Mouse (Mus musculus) cerebellum, adult 9-10 months (tissue): ENCODE results near the gene Ccdc30.
"Not testable (repeated sequence)": the region's sequence is repeated elsewhere in the genome, so short reads cannot be mapped to it uniquely, and the experiment has no call there.

ENCODE experiments used
- DNase-seq: peaks from one replicate; pipeline ENCODE4 v3.0.0; 2022

Gene Ccdc30

DNA sequence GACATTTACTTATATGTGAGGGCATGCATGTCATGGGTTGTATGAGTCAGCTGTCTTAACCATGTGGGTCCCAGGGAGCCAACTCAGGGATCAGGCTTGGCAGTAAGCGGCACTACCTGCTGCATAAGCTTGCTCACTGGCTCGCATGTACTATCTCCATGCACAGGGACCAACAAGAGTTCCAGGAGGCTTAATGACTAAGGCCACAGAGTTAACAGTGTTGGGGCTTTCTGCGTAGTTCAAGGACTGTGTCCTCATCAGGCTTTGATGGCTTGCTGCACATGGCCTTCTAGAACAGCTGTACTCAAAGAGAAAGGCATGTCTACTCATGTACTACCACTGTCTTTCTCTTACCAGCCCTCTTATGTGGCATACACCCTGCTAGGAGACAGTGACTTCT lies 114.6 kb downstream of the Ccdc30 start:
- no peak for DNase-seq

DNA sequence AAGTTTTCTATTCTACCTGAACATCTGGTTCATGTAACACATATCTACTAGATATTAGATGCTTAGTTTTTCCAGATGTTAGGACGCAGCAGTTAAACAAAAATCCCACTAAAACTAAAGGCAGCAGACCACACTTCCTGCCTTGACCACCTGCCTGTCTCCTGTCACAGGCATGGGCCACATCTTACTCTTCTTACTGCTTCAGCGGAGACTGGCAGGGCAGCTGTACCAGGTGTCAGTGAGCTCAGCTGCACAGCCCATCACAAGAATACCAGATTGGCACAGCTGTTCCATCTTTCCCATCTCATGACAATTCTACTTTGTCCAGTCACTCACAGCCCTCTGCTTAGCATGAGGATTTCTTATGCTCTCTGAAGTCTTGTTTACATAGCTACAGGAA lies 118.0 kb downstream of the Ccdc30 start:
- DNase-seq, result no peak

DNA sequence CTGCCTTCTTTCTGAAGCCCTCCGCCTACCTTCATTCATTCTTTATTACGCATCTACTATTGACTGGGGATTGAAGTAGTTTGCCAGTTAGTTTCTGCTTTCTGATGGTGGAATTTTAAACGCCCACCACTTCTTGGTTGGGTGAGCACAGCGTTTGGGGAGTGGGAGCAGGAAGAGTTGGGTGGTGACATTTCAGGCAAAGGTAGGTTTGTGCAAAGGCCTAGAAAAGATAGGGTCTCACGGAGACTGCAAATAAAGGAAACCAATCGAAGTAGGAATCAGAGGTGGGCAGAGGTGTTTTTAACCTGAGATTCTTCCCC lies 120.2 kb downstream of the Ccdc30 start:
- no peak for DNase-seq

DNA sequence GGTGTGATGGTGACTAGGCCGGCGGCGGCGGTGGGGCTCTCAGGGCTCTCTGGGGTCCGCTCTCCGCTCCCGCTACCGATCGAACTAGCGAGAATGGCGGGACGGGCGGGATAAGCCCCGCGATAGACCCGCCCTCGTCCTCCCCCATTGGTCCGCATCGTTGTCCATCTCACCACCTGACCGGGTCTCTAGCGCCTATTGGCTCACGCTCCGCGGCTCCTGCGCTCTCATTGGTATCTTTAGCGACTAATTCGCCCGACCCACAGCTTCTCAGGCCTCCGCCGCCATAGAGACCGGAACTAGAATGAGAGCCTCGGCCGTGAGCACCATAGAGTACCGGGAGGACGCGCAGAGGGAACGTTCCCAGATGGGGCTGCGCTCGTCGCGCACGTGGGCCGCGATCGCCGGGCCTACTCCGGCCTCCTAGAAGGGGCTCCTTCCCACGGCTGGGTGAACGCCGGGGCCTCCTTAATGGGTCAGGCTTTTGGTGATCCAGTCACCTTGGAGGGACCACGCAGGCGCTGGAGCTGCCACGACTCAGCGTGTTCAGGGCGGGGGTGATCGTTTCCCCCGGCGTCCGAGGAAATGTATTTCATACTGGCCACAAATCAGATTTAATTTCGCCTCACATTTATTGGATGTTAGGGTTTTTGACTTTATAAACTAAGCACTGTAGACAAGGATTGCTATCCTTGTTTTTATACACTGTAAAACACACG lies 120.7 kb downstream of the Ccdc30 start, which contains the start of gene Ybx1:
TSS of gene Ybx1 (minus strand) at position 190 of the 719 bp plus-strand sequence.
- peak; percentile 99 for DNase-seq

DNA sequence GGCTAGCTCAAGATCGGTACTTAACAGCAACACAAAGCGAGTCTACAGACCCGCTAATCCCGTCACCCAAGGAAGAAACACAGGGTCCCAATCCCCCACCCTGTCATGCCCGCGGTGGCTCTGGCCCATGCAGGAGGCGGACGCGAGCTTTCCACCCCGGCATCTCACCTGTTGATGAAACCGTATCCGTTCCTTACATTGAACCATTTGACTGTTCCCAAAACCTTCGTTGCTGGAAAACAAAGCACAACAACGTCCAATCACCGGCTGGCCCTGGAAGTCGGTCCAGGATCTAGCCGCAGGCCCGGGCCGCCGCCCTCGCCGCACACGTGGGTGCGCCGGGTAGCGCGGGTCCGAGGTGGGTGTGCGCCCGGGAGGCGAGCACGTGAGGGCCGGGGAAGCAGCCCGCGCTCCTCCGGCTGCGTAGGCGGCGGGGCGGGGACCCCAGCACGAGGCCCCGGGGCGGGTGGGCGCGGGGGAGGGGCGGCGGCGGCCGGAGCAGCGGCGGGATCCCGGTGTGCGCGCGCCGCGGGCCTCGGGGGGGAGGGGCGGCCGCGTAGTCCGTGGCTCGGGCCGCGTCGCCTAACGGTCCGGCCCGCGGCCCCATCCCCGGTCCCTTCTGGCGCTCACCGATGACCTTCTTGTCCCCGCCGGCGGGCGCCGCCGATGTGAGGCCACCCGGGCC lies 121.6 kb downstream of the Ccdc30 start:
- DNase-seq, result peak; percentile 44

DNA sequence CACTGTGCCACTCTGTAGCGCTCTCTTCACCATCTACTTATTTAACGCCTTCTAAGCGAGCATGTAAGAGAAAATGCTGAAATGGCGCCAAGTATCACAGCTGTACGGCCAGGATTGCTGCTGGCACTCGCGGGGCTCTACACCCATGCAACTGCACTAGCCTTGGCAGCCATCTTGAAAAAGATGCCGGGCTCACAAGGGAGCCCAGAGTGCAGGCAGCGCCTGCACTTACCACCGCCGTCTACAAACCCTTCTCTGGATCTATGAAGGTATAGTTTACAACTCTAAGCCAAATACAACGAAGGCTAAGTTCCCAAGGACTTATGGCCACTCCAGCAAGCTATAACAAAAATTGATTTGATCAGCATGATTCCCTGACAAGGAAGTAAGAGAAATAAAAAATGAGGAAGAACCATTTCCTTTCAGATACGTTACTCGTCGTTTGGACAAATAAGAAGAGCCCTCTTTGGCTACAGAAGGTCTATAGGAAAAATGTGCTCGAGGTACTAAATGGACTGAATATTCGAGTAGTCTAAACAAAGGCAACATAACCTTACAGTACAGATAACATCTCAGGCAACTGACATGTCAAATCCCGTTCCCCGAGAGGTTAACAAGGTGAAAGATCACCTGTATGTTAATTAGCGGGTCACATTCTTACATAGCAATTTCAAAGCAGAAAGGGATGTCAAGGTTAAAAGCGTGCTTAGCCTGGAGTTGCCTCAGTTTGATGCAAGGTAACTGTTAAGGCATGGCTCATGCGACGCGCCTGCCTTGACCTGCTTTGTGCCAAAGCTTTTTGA lies 122.3 kb downstream of the Ccdc30 start:
- DNase-seq, result peak; percentile 44

DNA sequence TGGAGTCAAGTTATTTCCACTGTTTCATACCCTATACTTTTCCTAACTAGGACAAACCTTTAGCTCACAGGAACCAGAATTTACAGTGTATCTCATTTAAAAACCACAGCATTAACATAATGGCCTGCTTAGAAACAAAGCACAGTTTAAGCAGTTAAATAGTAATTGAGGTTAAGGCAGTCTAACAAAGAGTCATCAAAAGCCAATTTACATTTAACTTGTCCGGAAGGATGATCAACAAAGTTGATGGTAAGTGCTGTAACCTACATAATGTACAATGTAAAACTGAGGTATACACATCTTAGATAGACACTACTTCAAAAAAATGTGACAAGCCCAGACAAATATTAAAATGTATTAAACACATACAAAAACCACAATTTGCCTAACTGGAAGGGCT lies 123.4 kb downstream of the Ccdc30 start:
- no peak for DNase-seq

DNA sequence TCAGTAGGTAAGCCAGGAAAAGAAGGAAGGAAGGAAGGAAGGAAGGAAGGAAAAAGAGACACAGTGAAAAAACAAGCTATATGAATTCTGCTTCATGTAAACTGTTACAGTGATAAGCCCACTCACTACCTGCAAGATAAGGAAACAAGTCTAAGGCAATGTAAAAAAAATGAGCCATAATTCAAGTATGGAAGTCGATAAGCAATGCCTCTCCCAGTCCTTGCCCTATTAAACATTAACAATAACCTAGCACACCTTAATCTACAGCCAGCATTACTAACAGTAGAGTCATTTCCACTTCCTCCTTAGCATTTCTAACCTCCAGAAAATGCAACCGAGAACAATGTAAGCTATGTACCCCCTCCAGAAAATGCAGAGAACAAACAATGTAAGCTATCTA lies 130.0 kb downstream of the Ccdc30 start:
- no peak for DNase-seq

DNA sequence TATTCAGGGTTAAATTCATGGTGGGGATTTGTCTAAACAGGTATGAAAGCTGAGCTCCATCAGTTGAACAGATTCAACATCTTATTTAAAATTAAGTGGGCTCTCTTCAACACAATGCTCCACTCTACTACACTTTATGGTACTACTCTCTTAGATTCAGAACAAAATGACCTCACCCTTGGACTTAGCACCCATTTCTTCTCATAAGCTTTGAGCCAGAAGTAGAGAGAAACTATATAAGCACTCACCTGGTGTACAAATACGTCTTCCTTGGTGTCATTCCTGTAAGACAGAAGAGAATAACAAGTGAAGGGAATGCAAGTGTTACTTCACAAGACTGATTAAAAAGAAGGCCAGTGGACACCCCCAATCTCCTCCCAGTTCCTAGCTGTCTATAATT lies 130.5 kb downstream of the Ccdc30 start:
- no peak for DNase-seq

DNA sequence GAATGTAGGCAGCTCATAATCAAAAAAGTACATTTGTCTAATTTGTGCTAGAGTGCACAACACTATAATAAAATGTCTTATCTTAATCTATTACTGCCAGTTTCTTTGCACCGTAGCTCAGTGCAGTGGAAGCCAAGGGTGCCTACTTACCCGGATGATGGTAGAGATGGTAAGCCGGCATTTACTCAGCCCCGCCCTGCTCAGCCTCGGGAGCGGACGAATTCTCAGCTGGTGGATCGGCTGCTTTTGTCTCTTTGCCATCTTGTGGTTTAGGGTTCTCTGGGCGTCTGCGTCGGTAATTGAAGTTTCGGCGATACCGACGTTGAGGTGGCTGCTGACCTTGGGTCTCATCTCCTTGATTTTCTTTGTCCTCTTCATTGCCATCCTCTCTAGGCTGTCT lies 136.5 kb downstream of the Ccdc30 start:
- DNase-seq, result not testable (repeated sequence)

DNA sequence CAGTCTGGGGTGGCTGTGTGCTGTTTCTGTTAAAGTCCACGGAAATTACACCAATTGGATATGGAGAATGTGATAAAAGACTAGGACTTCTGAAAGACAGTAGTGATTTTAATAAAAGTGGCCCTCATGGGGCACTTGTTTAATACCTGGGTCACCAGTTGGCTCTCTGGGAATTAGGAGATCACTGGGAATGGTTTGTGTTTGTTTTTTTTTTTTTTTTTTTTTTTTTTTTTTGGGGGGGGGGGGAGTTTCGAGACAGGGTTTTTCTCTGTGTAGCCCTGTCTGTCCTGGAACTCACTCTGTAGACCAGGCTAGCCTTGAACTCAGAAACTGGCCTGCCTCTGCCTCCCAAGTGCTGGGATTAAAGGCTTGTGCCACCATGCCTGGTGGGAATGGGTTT lies 139.6 kb downstream of the Ccdc30 start:
- DNase-seq, result no peak

DNA sequence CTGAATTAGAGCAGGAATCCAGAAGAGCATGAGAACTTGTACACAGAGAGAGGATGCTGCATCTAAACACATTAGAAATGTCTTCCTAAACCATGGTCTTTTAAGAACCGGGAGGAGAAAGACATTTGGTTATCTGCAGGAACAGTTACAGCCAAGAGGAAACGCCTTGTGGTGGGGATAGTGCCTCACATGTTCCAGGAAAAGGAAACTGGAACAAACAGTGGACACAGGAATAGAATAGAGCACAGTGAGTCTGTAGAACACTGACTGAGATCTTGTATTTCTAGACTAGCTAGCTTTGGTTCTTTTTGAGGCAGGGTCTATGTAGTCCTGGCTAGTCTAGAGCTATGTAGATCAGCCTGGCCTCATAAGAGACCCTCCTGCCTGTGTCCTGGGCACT lies 140.1 kb downstream of the Ccdc30 start:
- no peak for DNase-seq

DNA sequence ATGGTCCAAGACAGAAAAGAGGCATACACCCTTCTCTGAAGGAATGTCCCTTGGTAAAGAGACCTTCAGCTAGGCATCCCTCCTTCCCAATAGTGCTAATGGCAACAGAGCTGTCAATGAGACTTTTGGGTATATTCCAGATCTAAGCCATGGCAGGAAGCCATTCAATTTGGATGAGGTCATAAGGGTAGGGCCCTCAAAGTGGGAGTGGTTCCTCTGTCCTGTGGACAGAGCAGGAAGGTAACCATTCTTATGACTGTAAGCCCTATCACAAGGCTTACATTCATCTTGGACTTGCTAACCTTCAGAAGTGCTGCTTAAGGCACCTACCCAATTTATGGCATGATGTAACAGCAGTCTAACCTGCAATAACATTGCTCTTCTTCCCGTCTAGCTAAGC lies 140.7 kb downstream of the Ccdc30 start:
- DNase-seq, result no peak
